24 mouse cellular contexts compared by ENCODE assay signal in genomic region chr2:50105992-50106391, GRCm38 (mm10). TPM values are rescaled to one million over a fixed set of nuclear protein-coding genes. Genes with fewer than 3 reads are reported as not detected.
DNase-seq lines count a peak whose midpoint lies in the region; ATAC-seq and TF ChIP-seq lines count a peak whose summit lies in the region.
"Had no signal": no experiment of that assay in that cellular context is flagged by ENCODE, and none has a peak within 500 bp of the region (broad histone marks: within the 10 kb centered on the region; RNA-seq: fewer than 3 reads in every experiment).

No protein-coding gene starts in this region.

- H3K9ac ChIP-seq in heart, adult 2 months (ENCODE audit: low read depth, low read length), result no peak overlapping the region
- no peak overlapping the region for H3K9ac ChIP-seq in limb, embryonic 14.5 days (ENCODE audit: low read depth, low read length, severe bottlenecking)
- H3K9ac ChIP-seq: embryonic facial prominence, embryonic 13.5 days; forebrain, embryonic 13.5 days; forebrain, embryonic 15.5 days; forebrain, postnatal 0 days had no signal

- H3K27me3 ChIP-seq in heart, adult 2 months (ENCODE audit: control insufficient read depth, insufficient read depth, low read length), result no peaks in the 10 kb centered on the region
- H3K27me3 ChIP-seq in C2C12 (ENCODE audit: control insufficient read depth, insufficient read depth, insufficient read length), result no peaks in the 10 kb centered on the region
- no peaks in the 10 kb centered on the region for H3K27me3 ChIP-seq in limb, embryonic 14.5 days (ENCODE audit: control insufficient read depth, insufficient read depth, low read length)
- H3K27me3 ChIP-seq: embryonic facial prominence, embryonic 13.5 days; forebrain, embryonic 13.5 days; forebrain, embryonic 15.5 days; Patski had no signal

- H3K4me3 ChIP-seq in heart, adult 2 months, result no peak overlapping the region
- no peak overlapping the region for H3K4me3 ChIP-seq in C2C12 (ENCODE audit: insufficient read depth, poor library complexity, severe bottlenecking)
- H3K4me3 ChIP-seq in limb, embryonic 14.5 days (replicated peaks; ENCODE audit: low read length), result no peak overlapping the region
- H3K4me3 ChIP-seq: embryonic facial prominence, embryonic 13.5 days; forebrain, embryonic 13.5 days; forebrain, embryonic 15.5 days had no signal

- no peak for TF ChIP-seq POLR2A in heart, adult 2 months (IDR thresholded peaks at IDR 0.05; ENCODE audit: insufficient read depth, low read depth, low read length)
- no peak for TF ChIP-seq POLR2A in limb, embryonic 14.5 days (IDR thresholded peaks at IDR 0.05; ENCODE audit: borderline replicate concordance, extremely low read depth, insufficient read depth, insufficient read length)

- no peaks in the 10 kb centered on the region for H3K79me3 ChIP-seq in C2C12 (ENCODE audit: low read depth)

- no peaks in the 10 kb centered on the region for H3K36me3 ChIP-seq in heart, adult 2 months (ENCODE audit: control insufficient read depth, insufficient read depth, low read length)
- no peaks in the 10 kb centered on the region for H3K36me3 ChIP-seq in C2C12 (ENCODE audit: control insufficient read depth, insufficient read depth)
- H3K36me3 ChIP-seq in limb, embryonic 14.5 days (ENCODE audit: control insufficient read depth, insufficient read depth, low read length), result no peaks in the 10 kb centered on the region
- H3K36me3 ChIP-seq: embryonic facial prominence, embryonic 13.5 days; forebrain, embryonic 15.5 days had no signal

- H3K9me3 ChIP-seq in limb, embryonic 14.5 days (ENCODE audit: control insufficient read depth, low read length), result no peaks in the 10 kb centered on the region
- H3K9me3 ChIP-seq: embryonic facial prominence, embryonic 13.5 days; forebrain, embryonic 13.5 days; forebrain, embryonic 15.5 days had no signal

- no peak for TF ChIP-seq CTCF in heart, adult 2 months (IDR thresholded peaks at IDR 0.05)
- no peak for TF ChIP-seq CTCF in C2C12 (IDR thresholded peaks at IDR 0.05; ENCODE audit: control insufficient read depth, insufficient read depth, insufficient read length)

- no peak overlapping the region for H3ac ChIP-seq in C2C12 (ENCODE audit: control insufficient read depth, insufficient read length, low read depth)

- DNase-seq in heart, adult 11 months, result peak; percentile 43
- no peak for DNase-seq in heart, adult 2 months
- peak; percentile 36 for DNase-seq in 3T3-L1 (ENCODE audit: low read depth, low spot score)
- DNase-seq in limb, embryonic 14.5 days (ENCODE audit: low spot score), result no peak
- DNase-seq in thymus, postnatal 4 days, result no peak
- DNase-seq in layer of hippocampus, postnatal 14 days (ENCODE audit: low spot score in 2 of 2), result no peak
- no peak for DNase-seq in lung, postnatal 36 days
- DNase-seq: adrenal gland, adult 8-10 months; adrenal gland, postnatal 14 days; adrenal gland, postnatal 36 days; B cell, adult 2 months; cerebellum, adult 11-12 months; cerebellum, adult 2 months; cerebellum, adult 9-10 months; cerebellum, postnatal 10 days; cerebellum, postnatal 25 days; forebrain, postnatal 0 days had no signal

- no peak for TF ChIP-seq EP300 in heart, adult 2 months (IDR thresholded peaks at IDR 0.05; ENCODE audit: insufficient read depth, low read depth, low read length)

- intact Hi-C loops in heart, adult 2 months (cut with DNase I), result no loop called here

- H3K4me2 ChIP-seq in limb, embryonic 14.5 days (replicated peaks; ENCODE audit: low read depth, low read length, severe bottlenecking), result no peak overlapping the region
- H3K4me2 ChIP-seq: embryonic facial prominence, embryonic 13.5 days; forebrain, embryonic 13.5 days; forebrain, embryonic 15.5 days had no signal

- H3K4me1 ChIP-seq in heart, adult 2 months (ENCODE audit: control insufficient read depth, insufficient read depth, low read length), result peaks cover 2% of the 10 kb centered on the region; the same call in 1 of the 2 replicates
- H3K4me1 ChIP-seq in limb, embryonic 14.5 days (ENCODE audit: control insufficient read depth, insufficient read depth, low read length), result no peaks in the 10 kb centered on the region

- H3K79me2 ChIP-seq in heart, adult 2 months (replicated peaks; ENCODE audit: control insufficient read depth, insufficient read depth, low read length), result no peaks in the 10 kb centered on the region
- H3K79me2 ChIP-seq in C2C12 (ENCODE audit: control insufficient read depth, insufficient read depth), result no peaks in the 10 kb centered on the region

- peak; percentile 46; the same call in 1 of the 2 replicates for ATAC-seq in limb, embryonic 14.5 days (ENCODE audit: low FRiP score, low read depth)
- ATAC-seq: activated CD4-positive, CD25-positive, alpha-beta regulatory T cell, adult 4 months; forebrain, embryonic 13.5 days; forebrain, embryonic 15.5 days; forebrain, postnatal 0 days; Patski had no signal

- WGBS in heart, adult 2 months, result 72% methylated on average over 3 of the region's 3 CpGs
- 91% methylated on average over 3 of the region's 3 CpGs for WGBS in limb, embryonic 14.5 days

- no peak overlapping the region for H3K27ac ChIP-seq in heart, adult 2 months
- no peak overlapping the region for H3K27ac ChIP-seq in limb, embryonic 14.5 days (replicated peaks; ENCODE audit: low read depth, low read length)
- H3K27ac ChIP-seq: embryonic facial prominence, embryonic 13.5 days; forebrain, embryonic 13.5 days; forebrain, embryonic 15.5 days had no signal

TF ChIP-seq in C2C12, 6 proteins besides CTCF, POLR2A, EP300 and RAD21:
- TF ChIP-seq MAX (IDR thresholded peaks at IDR 0.05), result no peak
- peak; percentile 80 for TF ChIP-seq MYOD1 (IDR thresholded peaks at IDR 0.05; ENCODE audit: control insufficient read depth, insufficient read length, low read depth)
- TF ChIP-seq MYOG (IDR thresholded peaks at IDR 0.05; ENCODE audit: control insufficient read depth, extremely low read depth, insufficient read length), result no peak
- no peak for TF ChIP-seq USF1 (IDR thresholded peaks at IDR 0.05; ENCODE audit: low read depth)
- no peak for TF ChIP-seq CEBPB (IDR thresholded peaks at IDR 0.05; ENCODE audit: low read depth)
- TF ChIP-seq FOSL1 (IDR thresholded peaks at IDR 0.05; ENCODE audit: insufficient read depth, low read length, poor library complexity, severe bottlenecking), result peak; percentile 16

RNA-seq across cellular contexts. Expression of gene Lypd6, which starts 39.8 kb away (rescaled TPM):
- under 1 TPM; 0.32 to 0.63 TPM for total RNA-seq in heart, adult 2 months (2021)
- polyA plus RNA-seq in heart, adult 2 months (2012; rRNA removed), result 0.09 and 0.78 TPM in 2 replicates
- 0.55 TPM for polyA plus RNA-seq in C2C12 (2012; fragmentation: generic; extraction: Trizol)
- polyA plus RNA-seq in limb, embryonic 14.5 days (2012; rRNA removed), result 12.4 and 16.1 TPM in 2 replicates
- polyA plus RNA-seq in limb, embryonic 14.5 days (2014; fragmentation: Nextera tagmentation; extraction: Ambion mirVana), result 17.9 and 18.3 TPM in 2 replicates
- 10 to 100 TPM; 18.2 to 21.2 TPM for total RNA-seq in layer of hippocampus, postnatal 14 days (2021)
- total RNA-seq: MEL had no signal
- polyA plus RNA-seq: activated CD4-positive, CD25-positive, alpha-beta regulatory T cell, adult 4 months; Patski had no signal

Comparison
In these comparisons a context has a peak if more than half of its experiments do, and no peak if none do; other contexts are left out.
1. DNase-seq: peak in heart, adult 11 months (single experiment) and 3T3-L1 (single experiment); none in heart, adult 2 months (0 of 2), limb, embryonic 14.5 days (single experiment), thymus, postnatal 4 days (single experiment), layer of hippocampus, postnatal 14 days (0 of 2) and lung, postnatal 36 days (single experiment).